10 mouse cellular contexts compared by ENCODE assay signal in the genomic region with DNA sequence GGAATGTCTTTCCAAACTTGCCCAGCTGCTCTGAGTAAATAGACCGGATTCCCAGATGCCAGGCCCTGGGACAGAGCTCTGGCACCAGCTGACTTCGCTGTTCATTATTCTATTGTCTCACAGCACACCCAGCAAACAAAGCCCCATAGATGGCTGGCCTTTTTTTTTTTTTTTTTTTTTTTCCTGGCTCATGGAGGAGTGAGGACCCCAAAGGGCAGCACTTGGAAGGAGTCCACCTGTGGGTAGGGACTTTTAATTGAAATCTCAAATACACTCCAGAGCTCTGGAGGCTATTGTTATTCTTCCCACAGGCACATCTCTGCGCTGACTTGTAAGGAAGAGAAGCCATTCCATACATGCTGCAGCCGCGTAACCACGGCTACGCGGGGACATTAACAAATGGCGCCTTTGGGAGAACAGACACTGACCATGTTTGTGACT.
A peak's percentile ranks its signal among the peaks of the same experiment; 100 is the strongest.
DNase-seq lines count a peak whose midpoint lies in the region; ATAC-seq and TF ChIP-seq lines count a peak whose summit lies in the region.
"Had no signal": no experiment of that assay in that cellular context is flagged by ENCODE, and none has a peak within 500 bp of the region (broad histone marks: within the 10 kb centered on the region; RNA-seq: fewer than 3 reads in every experiment).

No protein-coding gene starts in this region.

- H3K4me1 ChIP-seq in hindbrain, embryonic 16.5 days (ENCODE audit: control insufficient read depth, insufficient read depth, low read depth, low read length), result no peaks in the 10 kb centered on the region
- H3K4me1 ChIP-seq in neural tube, embryonic 11.5 days (ENCODE audit: control insufficient read depth, insufficient read depth, low read length), result no peaks in the 10 kb centered on the region
- no peaks in the 10 kb centered on the region for H3K4me1 ChIP-seq in heart, embryonic 12.5 days (replicated peaks)
- H3K4me1 ChIP-seq: heart, embryonic 15.5 days had no signal

- peak overlapping the region; percentile 63; the same call in 1 of the 2 replicates for H3K27ac ChIP-seq in hindbrain, embryonic 16.5 days (ENCODE audit: low read depth, low read length)
- peak overlapping the region; percentile 72 for H3K27ac ChIP-seq in neural tube, embryonic 11.5 days (ENCODE audit: low read depth, low read length)
- H3K27ac ChIP-seq in heart, embryonic 12.5 days (ENCODE audit: poor library complexity, severe bottlenecking), result no peak overlapping the region
- H3K27ac ChIP-seq: heart, embryonic 15.5 days had no signal

- no peaks in the 10 kb centered on the region for H3K36me3 ChIP-seq in hindbrain, embryonic 16.5 days (ENCODE audit: control insufficient read depth, insufficient read depth, low read length)
- no peaks in the 10 kb centered on the region for H3K36me3 ChIP-seq in neural tube, embryonic 11.5 days (ENCODE audit: control insufficient read depth, insufficient read depth, low read length)
- no peaks in the 10 kb centered on the region for H3K36me3 ChIP-seq in heart, embryonic 12.5 days
- H3K36me3 ChIP-seq: heart, embryonic 15.5 days had no signal

- no peak overlapping the region for H3K4me3 ChIP-seq in hindbrain, embryonic 16.5 days (ENCODE audit: low read length)
- no peak overlapping the region for H3K4me3 ChIP-seq in neural tube, embryonic 11.5 days (ENCODE audit: low read depth, low read length)
- H3K4me3 ChIP-seq in heart, embryonic 12.5 days, result no peak overlapping the region
- H3K4me3 ChIP-seq: heart, embryonic 15.5 days had no signal

- DNase-seq in cerebellum, postnatal 14 days, result peak; percentile 33 to 46
- no peak for DNase-seq in cerebellum, adult 11 months
- DNase-seq in brain, embryonic 14.5 days (ENCODE audit: low read depth), result peak; percentile 85
- peak; percentile 77 for DNase-seq in neural tube, embryonic 11.5 days (ENCODE audit: low spot score)
- DNase-seq in adrenal gland, postnatal 14 days, result no peak
- DNase-seq: lung, postnatal 36 days had no signal

- no peak for TF ChIP-seq POLR2A in brain, embryonic 14.5 days (IDR thresholded peaks at IDR 0.05; ENCODE audit: borderline replicate concordance, extremely low read depth, insufficient read depth, insufficient read length, poor library complexity, severe bottlenecking)

- H3K9ac ChIP-seq in hindbrain, embryonic 16.5 days (ENCODE audit: low read depth, low read length), result no peak overlapping the region
- no peak overlapping the region for H3K9ac ChIP-seq in neural tube, embryonic 11.5 days (ENCODE audit: low read length)
- no peak overlapping the region for H3K9ac ChIP-seq in heart, embryonic 12.5 days
- H3K9ac ChIP-seq: heart, embryonic 15.5 days had no signal

- H3K27me3 ChIP-seq in hindbrain, embryonic 16.5 days (replicated peaks; ENCODE audit: control insufficient read depth, insufficient read depth, low read length), result no peaks in the 10 kb centered on the region
- H3K27me3 ChIP-seq in neural tube, embryonic 11.5 days (ENCODE audit: control insufficient read depth, insufficient read depth, low read length), result no peaks in the 10 kb centered on the region
- no peaks in the 10 kb centered on the region for H3K27me3 ChIP-seq in heart, embryonic 12.5 days (replicated peaks)
- H3K27me3 ChIP-seq: heart, embryonic 15.5 days had no signal

- TF ChIP-seq CTCF in brain, embryonic 14.5 days (IDR thresholded peaks at IDR 0.05; ENCODE audit: borderline replicate concordance, extremely low read depth, insufficient read depth, insufficient read length), result no peak

- WGBS in hindbrain, embryonic 16.5 days, result 30% methylated on average over 9 of the region's 9 CpGs
- 69% methylated on average over 9 of the region's 9 CpGs for WGBS in neural tube, embryonic 11.5 days
- WGBS in heart, embryonic 12.5 days, result 89% methylated on average over 9 of the region's 9 CpGs

- no peaks in the 10 kb centered on the region for H3K9me3 ChIP-seq in hindbrain, embryonic 16.5 days (ENCODE audit: control insufficient read depth, low read length)
- no peaks in the 10 kb centered on the region for H3K9me3 ChIP-seq in neural tube, embryonic 11.5 days (ENCODE audit: control insufficient read depth, low read length)
- 0 out of 2 replicates have a peak, but pooled peaks cover 4% of the 10 kb centered on the region for H3K9me3 ChIP-seq in heart, embryonic 12.5 days (replicated peaks)
- H3K9me3 ChIP-seq: heart, embryonic 15.5 days had no signal

- peak; percentile 96 for ATAC-seq in hindbrain, embryonic 16.5 days
- ATAC-seq in neural tube, embryonic 11.5 days (ENCODE audit: insufficient read depth, low FRiP score, low TSS enrichment), result peak; percentile 81
- no peak for ATAC-seq in heart, embryonic 12.5 days (ENCODE audit: insufficient number of reproducible peaks, low FRiP score)
- ATAC-seq in megakaryocyte-erythroid progenitor cell, adult 5-6 weeks (replicated peaks; ENCODE audit: low FRiP score, low TSS enrichment, poor library complexity, severe bottlenecking), result no peak

- H3K4me2 ChIP-seq in hindbrain, embryonic 16.5 days (ENCODE audit: low read length), result peak overlapping the region; percentile 32
- no peak overlapping the region for H3K4me2 ChIP-seq in neural tube, embryonic 11.5 days (ENCODE audit: low read depth)
- no peak overlapping the region for H3K4me2 ChIP-seq in heart, embryonic 12.5 days
- H3K4me2 ChIP-seq: heart, embryonic 15.5 days had no signal

Comparison
In these comparisons a context has a peak if more than half of its experiments do, and no peak if none do; other contexts are left out.
1. DNase-seq: peak in cerebellum, postnatal 14 days (2 of 2), brain, embryonic 14.5 days (single experiment) and neural tube, embryonic 11.5 days (single experiment); none in cerebellum, adult 11 months (single experiment) and adrenal gland, postnatal 14 days (single experiment).
2. ATAC-seq: peak in hindbrain, embryonic 16.5 days (single experiment) and neural tube, embryonic 11.5 days (single experiment); none in heart, embryonic 12.5 days (single experiment) and megakaryocyte-erythroid progenitor cell, adult 5-6 weeks (single experiment).